Mouse (Mus musculus) adrenal gland, adult 18-20 months (tissue): ENCODE data around the gene Fam160a1. TPM values are rescaled to one million over a fixed set of nuclear protein-coding genes. Genes with fewer than 3 reads are reported as not detected.

ENCODE experiments used
- DNase-seq, 2 experiments: peaks; one replicate each; pipeline ENCODE4 v3.0.0; 2021 to 2022; ENCODE audit warnings: low spot score in 2 of 2
- total RNA-seq, 2 experiments: library from RNA; stranded (reverse); gene quantifications; 1 replicate in 1 of 2; 2 replicates in 1 of 2; pipeline ENCODE4 v1.2.3; 2021

Gene Fam160a1
- total RNA-seq, 2 experiments from 2014 or later, result 6.8 to 7.2 TPM

DNA sequence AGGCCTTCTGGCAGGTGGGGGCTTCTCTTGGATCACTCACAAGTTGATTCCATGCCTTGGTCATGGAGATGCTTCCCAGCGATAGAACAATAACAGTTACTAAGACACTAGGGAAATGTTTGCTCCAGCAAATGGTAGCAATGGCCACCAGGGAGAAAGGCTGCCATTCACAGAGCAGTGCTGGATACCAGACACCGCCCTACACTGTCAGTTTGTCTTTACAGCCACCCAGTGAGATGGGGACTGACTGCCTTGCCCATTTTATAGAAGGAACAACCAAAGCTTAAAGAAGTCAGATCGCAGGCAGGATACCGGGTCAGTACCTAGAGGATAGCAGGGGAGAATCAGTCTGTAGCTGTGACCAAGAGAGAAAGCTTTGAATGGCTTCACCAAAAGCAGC is 59.7 kb downstream of the Fam160a1 start:
- no peak for DNase-seq

DNA sequence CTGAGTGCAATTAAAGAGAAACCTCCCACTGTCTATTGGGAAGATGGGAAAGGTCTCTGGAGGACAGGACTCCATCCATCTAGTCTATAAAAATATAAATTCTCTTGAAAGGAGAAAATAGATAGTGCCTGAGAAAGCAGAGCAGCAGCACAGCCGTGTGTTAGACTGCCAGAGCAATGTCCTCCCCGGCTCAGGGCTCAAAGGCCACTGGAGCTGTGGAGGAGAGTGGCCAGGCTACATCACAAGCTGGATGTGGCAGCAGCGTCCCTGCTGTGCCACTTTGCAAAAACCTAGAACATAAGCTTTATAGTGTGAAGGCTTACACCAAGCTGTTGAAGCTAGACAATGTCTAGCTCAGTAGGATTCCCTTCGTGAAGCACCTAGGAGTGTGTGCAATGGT is 67.7 kb downstream of the Fam160a1 start:
- no peak for DNase-seq

- no peak for DNase-seq
Observed at GRCm38 (mm10) chr3:85748863-85749262, 68.2 kb downstream of the Fam160a1 start.

DNA sequence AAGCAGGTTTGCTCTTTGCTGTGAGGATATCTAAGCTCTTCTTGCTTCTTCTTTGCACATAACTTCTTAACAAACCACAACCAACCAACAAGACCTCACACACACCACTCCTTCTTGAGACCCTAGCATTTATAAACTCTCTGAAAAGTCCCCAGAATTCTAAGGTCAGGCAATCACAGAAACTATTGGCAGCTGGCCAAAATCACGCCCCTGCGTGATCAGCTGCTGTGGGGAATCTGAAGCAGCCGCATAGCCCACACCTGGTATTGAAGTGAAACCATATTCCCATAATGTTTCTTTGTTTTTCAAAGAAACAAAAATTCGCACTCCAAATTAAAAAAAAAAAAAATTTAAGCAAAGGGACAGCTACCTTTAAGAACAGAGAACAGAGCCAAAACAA is 71.0 kb downstream of the Fam160a1 start:
- no peak for DNase-seq

- DNase-seq, result no peak
Observed at GRCm38 (mm10) chr3:85741767-85742166, 75.3 kb downstream of the Fam160a1 start.

DNA sequence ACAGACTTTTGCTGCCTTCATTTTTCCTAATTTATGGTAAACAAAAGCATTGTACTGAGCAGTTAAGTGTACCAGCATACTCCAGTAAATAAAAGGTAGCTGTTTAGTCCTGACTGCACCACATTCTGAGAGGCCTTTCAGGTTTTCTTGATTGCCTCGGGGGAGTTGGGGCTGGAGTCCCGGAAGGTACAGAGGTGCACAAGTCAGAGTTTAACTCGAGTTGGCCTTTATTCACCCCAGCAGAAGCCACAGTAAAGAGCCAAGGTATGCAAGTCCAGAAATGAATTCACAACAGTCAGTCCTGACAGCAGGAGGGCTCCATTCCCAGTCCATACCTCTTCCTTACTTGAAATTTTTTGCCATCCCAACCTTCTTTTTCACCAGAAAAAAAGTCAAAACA is 78.5 kb downstream of the Fam160a1 start:
- no peak for DNase-seq

DNA sequence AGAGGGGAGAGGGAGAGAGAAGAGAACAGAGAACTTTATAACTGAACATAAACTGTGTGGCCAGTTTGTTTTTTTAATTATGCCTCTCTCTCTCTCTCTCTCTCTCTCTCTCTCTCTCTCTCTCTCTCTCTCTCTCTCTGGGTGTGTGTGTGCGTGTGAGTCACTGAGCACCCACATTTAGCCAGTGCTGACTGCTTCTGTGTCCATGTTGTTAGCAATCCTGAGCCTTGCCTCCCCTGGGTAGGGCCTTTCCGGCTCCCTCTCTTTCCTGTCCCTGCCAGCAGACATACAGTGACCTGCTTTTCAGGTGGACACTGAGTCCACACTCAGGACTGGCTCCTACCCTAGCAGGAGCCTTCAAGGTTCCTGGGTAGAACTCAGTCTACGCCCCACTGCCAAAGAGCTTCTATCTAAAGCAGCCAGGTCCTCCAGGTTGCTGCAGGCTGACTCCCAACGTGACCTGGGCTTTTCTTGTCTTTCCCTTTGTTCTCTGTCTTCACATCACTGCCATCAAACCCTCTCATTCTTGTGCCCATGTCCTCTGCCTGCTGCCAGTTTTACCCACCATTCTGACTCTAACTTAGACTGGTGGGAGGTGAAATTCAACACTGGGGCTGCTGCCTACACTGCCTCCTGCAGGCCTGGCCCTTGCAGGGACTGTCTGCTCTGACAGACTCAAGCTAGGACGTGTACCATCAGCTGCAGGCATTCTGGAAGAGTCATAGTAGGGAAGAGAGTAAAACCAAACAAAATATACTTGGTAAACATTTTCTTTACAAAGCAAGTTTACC is 83.0 kb downstream of the Fam160a1 start:
- DNase-seq, result no peak

- DNase-seq, result no peak
Observed at GRCm38 (mm10) chr3:85727171-85727570, 89.9 kb downstream of the Fam160a1 start.

- DNase-seq, result no peak
Observed at GRCm38 (mm10) chr3:85725971-85726370, 91.1 kb downstream of the Fam160a1 start.

- DNase-seq, result no peak
Observed at GRCm38 (mm10) chr3:85725110-85725509, 92.0 kb downstream of the Fam160a1 start.

- no peak for DNase-seq
Observed at GRCm38 (mm10) chr3:85722581-85722980, 94.5 kb downstream of the Fam160a1 start.

GRCm38 (mm10) chr3:85715764-85716297 is 101.3 kb downstream of the Fam160a1 start:
- peak in 1 of 2 experiments; percentile 11 for DNase-seq

DNA sequence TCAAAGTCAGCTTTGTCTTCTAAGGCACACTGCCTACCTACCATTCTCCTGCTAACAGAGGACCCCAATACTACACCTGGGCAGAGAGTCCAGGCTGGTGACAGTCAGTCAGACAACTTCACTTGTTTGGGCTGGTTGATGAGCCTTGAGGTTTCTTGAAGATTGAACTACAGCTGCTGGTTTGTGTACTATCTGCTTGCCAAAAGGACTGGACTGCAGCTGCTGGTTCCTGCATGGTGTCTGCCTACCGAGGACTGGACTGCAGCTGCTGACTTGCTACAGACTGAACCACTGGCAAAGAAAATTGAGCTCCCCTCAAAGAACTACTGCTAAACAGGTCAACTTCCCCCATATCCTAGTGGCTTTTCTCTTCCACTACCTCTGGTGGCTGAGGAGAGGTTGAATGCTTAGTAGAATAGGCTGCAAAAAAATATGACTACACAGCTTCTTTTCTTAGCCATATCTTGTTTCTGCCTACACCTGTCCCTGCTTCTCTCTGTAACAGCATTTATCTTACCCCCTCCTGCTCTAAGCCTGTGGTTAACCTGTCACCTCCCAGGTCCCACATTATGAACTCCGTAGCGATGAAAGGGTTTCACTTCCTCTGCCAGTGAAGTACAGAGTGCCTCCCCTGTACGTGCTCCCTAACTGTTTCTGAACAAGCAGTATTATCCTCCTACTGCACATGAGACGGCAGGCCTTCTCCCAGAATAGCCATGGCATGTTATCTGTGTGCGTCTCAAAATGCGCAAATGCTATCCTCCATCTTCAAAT is 103.0 kb downstream of the Fam160a1 start:
- no peak for DNase-seq

GRCm38 (mm10) chr3:85710695-85711094 is 106.4 kb downstream of the Fam160a1 start:
- DNase-seq, result no peak

DNA sequence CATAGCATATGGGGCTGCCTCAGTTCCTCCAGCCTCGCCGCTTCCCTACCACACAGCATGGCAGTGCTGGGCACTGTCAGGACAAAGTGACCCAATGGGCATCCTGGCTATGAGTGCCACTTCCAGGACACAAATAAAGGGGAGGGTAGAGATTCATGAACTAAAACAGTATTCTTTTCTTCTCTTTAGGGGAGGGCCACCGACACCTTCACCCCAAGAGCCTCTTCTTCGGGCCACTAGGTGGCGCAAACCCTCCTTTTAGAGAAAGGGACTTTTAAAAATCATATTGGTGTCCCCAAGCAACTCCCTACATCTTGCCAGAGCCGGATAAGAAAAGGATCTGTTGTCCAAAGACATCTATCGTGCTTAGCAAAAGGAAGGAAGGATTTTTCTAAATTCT is 109.7 kb downstream of the Fam160a1 start:
- peak; percentile 39 to 43 for DNase-seq

GRCm38 (mm10) chr3:85703141-85703882 is 113.8 kb downstream of the Fam160a1 start:
- no peak for DNase-seq

GRCm38 (mm10) chr3:85698496-85698895 is 118.6 kb downstream of the Fam160a1 start:
- DNase-seq, result no peak

DNA sequence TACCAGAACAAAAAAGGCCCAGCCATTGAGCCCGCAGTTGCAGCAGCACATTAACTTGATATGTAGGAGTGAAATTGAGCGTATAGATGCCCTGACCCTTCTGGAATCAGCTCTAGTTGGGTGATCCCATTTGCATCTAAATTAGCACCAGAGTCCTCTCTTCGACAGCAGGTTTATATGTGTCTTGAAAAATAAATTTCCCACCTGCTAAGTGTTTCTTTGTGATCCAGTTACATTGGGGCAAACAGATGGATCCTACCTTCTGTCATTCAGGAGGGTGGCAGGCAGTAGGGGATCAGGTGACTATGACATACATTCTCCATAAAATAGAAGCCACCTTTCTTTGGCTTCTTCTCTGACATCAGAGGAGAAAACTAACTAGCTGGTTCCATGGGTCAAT is 122.0 kb downstream of the Fam160a1 start:
- no peak for DNase-seq

GRCm38 (mm10) chr3:85693013-85693412 is 124.1 kb downstream of the Fam160a1 start:
- DNase-seq, result no peak

GRCm38 (mm10) chr3:85691134-85691533 is 126.0 kb downstream of the Fam160a1 start:
- DNase-seq, result no peak

- no peak for DNase-seq
Observed at GRCm38 (mm10) chr3:85688341-85688740, 128.8 kb downstream of the Fam160a1 start.
